Mouse (Mus musculus) liver, embryonic 14.5 days (tissue): ENCODE measurements around the gene Nav2. TPM values are rescaled to one million over a fixed set of nuclear protein-coding genes. Genes with fewer than 3 reads are reported as not detected.

Experiments
- ATAC-seq: fragments of 200-750 bp; cut with Nextera tagmentation; 2 replicates; pipeline ENCODE4 v1.8.0; 2017; ENCODE audit warnings: moderate number of reproducible peaks, mild to moderate bottlenecking, moderate library complexity; ENCODE audit not compliant: insufficient read depth
- DNase-seq, 3 experiments: peaks; one replicate each; pipeline ENCODE4 v3.0.0-alpha.2; 2012 to 2013; ENCODE audit warnings: low read depth in 3 of 3, low spot score in 3 of 3
- H3K27ac ChIP-seq: fragments of 300-500 bp; sonication (generic); 2 replicates; pipeline ENCODE4 v1.5.1; 2014; ENCODE audit warnings: moderate library complexity, mild to moderate bottlenecking, control low read depth, inconsistent platforms
- H3K27me3 ChIP-seq: fragments of 300-500 bp; sonication (generic); 2 replicates; pipeline ENCODE4 v1.6.1; 2014; ENCODE audit warnings: mild to moderate bottlenecking, low read length, moderate library complexity; ENCODE audit not compliant: control insufficient read depth, insufficient read depth
- H3K36me3 ChIP-seq: fragments of 300-500 bp; sonication (generic); replicated peaks from 2 replicates; pipeline ENCODE4 v1.6.1; 2014; ENCODE audit warnings: low read depth; ENCODE audit not compliant: control insufficient read depth, insufficient read depth
- H3K4me1 ChIP-seq, 2 experiments: fragments of 200-500 bp in 1 of 2; fragments of 300-500 bp in 1 of 2; sonication (generic) in 1 of 2; replicated peaks; 2 replicates each; pipeline ENCODE4 v1.6.1; 2012 to 2014; ENCODE audit warnings: antibody characterized with exemption in 1 of 2, inconsistent platforms in 1 of 2, low read length in 1 of 2; ENCODE audit not compliant: control insufficient read depth in 2 of 2, insufficient read depth in 2 of 2
- H3K4me2 ChIP-seq: fragments of 300-500 bp; sonication (generic); 2 replicates; pipeline ENCODE4 v1.6.1; 2014; ENCODE audit warnings: low read depth, mild to moderate bottlenecking, control low read depth, moderate library complexity
- H3K4me3 ChIP-seq, 2 experiments: fragments of 200-500 bp in 1 of 2; fragments of 300-500 bp in 1 of 2; sonication (generic) in 1 of 2; 2 replicates each; pipeline ENCODE4 v1.5.1; 2012 to 2014; ENCODE audit warnings: low read depth in 2 of 2, low read length in 2 of 2, mild to moderate bottlenecking in 2 of 2, control low read depth in 1 of 2, inconsistent platforms in 1 of 2, moderate library complexity in 1 of 2; ENCODE audit not compliant: insufficient read depth in 1 of 2
- H3K9ac ChIP-seq: fragments of 300-500 bp; sonication (generic); replicated peaks from 2 replicates; pipeline ENCODE4 v1.6.1; 2014; ENCODE audit warnings: mild to moderate bottlenecking, control low read depth, moderate library complexity
- H3K9me3 ChIP-seq: fragments of 300-500 bp; sonication (generic); 2 replicates; pipeline ENCODE4 v1.6.1; 2016; ENCODE audit warnings: low read length, mixed read lengths; ENCODE audit not compliant: control insufficient read depth
- CTCF ChIP-seq: IDR thresholded peaks from 2 replicates; pipeline ENCODE4 v1.5.1; 2016; ENCODE audit warnings: antibody characterized with exemption, low read depth, control low read depth
- EP300 ChIP-seq: IDR thresholded peaks from 2 replicates; pipeline ENCODE4 v1.6.1; 2016; ENCODE audit warnings: antibody characterized with exemption, low read depth
- WGBS: fragments of 180-500 bp; shearing (Covaris S2); extraction: QIAGEN DNeasy Blood & Tissue Kit; methylation state at CpG from one replicate; pipeline ENCODE4 v1.1.7; 2014; ENCODE audit not compliant: insufficient replicate concordance; 5-methylcytosine and 5-hydroxymethylcytosine counted together
- polyA plus RNA-seq, 2 experiments: library from polyadenylated mRNA; depleted of rRNA in 1 of 2; stranded (reverse) in 1 of 2; unstranded in 1 of 2; fragments of >200 nt; fragmentation: Nextera tagmentation in 1 of 2; extraction: Ambion mirVana in 1 of 2; gene quantifications; 2 replicates each; pipeline versions ENCODE4 v1.2.1 to v1.2.3; 2012 to 2014

Gene Nav2
- polyA plus RNA-seq, 2 experiments, result 1.5 to 1.6 TPM

DNA sequence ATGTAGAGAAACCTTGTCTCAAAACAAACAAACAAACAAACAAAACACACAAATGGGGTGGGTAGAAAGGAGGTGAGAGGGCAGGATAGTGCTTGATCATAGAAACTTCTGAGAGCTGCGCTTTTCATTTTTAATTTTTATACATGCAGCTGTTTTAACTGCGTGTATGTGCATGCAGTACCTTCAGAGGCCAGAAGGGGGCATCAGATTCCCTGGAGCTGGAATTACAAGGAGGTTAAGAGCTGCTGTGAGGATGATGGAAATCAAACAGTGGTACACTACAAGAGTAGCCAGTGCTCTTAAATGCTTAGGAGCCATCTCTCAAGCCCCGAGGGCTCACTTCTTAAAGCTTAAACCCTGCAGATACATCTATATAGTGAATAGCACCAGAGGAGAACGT, 584.7 kb downstream of the Nav2 start:
- Histone ChIP-seq H3K9ac (no peak overlapping the region), H3K9me3 (no peaks in the 10 kb centered on the region), H3K27ac (no peak overlapping the region), H3K4me1 (no peaks in the 10 kb centered on the region), H3K4me3 (no peak overlapping the region), H3K4me2 (no peak overlapping the region), H3K27me3 (no peaks in the 10 kb centered on the region), H3K36me3 (no peaks in the 10 kb centered on the region)
- 57% methylated on average over 4 of the region's 4 CpGs for WGBS
- peak; percentile 77 for TF ChIP-seq CTCF
- TF ChIP-seq EP300, result no peak
- no peak for DNase-seq
- ATAC-seq, result no peak

DNA sequence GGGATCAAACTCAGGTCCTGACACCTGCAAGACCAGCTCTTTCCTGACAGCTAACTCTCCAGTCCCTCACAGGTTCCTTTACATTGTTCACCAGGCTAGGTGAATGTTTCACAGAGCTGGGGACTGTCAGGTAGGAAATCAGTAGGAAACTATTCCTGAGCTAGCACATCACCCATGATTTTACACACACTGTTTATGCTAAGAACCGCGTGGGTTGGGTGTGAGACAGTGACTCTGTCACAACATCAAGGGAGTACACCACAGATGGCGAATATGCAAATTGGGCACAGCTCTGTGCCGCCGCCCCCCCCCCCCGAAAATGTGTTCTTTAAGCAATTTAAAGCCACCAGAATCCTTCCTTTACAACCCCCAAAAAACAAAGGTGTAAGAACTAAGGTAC, 586.1 kb downstream of the Nav2 start:
- no peaks in the 10 kb centered on the region for H3K36me3 ChIP-seq
- H3K27ac ChIP-seq, result no peak overlapping the region
- no peaks in the 10 kb centered on the region for H3K27me3 ChIP-seq
- H3K9ac ChIP-seq, result no peak overlapping the region
- 61% methylated on average over 6 of the region's 6 CpGs for WGBS
- no peaks in the 10 kb centered on the region for H3K9me3 ChIP-seq
- ATAC-seq, result no peak
- H3K4me3 ChIP-seq, result no peak overlapping the region
- TF ChIP-seq CTCF, result no peak
- no peak for TF ChIP-seq EP300
- no peak overlapping the region for H3K4me2 ChIP-seq
- no peak for DNase-seq
- H3K4me1 ChIP-seq, result no peaks in the 10 kb centered on the region

DNA sequence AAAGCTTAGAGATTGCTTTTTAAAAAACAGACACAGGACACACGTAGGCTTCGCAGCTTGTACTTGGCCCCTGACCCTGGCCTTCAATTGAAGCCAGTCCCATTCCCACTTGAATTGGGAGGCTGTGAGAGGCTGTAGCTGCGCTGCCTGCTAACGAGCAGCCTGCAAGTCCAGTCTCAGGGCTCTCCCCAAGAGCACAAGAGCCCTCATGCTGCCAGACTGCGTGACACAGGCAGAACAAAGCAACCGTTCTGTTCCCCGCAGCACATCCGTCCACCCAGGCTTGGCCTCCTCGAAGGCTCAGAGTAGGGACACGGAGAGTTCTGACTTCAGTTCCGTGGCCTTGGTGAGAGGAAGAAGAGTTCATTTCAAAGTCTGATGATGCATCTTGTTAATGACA, 587.6 kb downstream of the Nav2 start:
- no peak overlapping the region for H3K4me3 ChIP-seq
- WGBS, result 54% methylated on average over 11 of the region's 11 CpGs
- H3K27me3 ChIP-seq, result no peaks in the 10 kb centered on the region
- no peak overlapping the region for H3K4me2 ChIP-seq
- no peak for DNase-seq
- ATAC-seq, result no peak
- H3K9ac ChIP-seq, result no peak overlapping the region
- H3K9me3 ChIP-seq, result no peaks in the 10 kb centered on the region
- no peaks in the 10 kb centered on the region for H3K36me3 ChIP-seq
- TF ChIP-seq EP300 (no peak), CTCF (no peak)
- H3K4me1 ChIP-seq, result no peaks in the 10 kb centered on the region
- no peak overlapping the region for H3K27ac ChIP-seq

DNA sequence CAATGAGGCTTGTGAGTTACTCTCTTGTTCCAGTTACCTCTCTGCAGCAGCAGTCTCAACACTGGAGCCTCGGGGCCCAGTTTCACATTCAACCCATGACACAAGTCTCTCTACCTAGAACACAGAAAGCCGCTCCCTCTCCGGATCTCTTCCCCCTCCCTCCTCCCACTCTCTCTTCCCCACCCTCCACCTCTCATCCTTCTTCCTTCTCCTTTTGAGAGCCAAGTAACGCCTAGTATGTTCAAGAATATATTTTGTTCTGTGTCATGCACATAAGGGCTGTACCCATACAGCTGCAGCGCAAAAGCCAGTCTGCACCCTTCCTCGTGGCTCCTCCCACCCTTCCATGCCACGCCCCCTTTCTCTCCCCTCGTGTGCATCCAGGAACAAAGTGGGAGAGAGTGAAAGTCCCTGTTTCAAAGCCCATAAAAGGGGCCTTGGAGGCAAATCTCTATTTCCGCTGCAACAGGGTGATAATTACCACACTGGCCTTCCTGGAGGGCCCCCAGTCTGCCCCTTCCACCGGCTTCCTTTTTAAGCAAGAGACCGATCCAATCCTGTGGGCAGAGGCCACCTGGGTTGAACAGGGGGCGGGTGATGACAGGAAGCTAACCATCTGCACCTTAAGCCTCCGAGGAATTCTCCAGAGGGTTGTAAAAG, 588.4 kb downstream of the Nav2 start:
- Histone ChIP-seq H3K27me3 (no peaks in the 10 kb centered on the region), H3K4me2 (no peak overlapping the region; the same call in 1 of the 2 replicates), H3K9ac (no peak overlapping the region), H3K4me1 (no peaks in the 10 kb centered on the region), H3K27ac (no peak overlapping the region), H3K9me3 (no peaks in the 10 kb centered on the region), H3K36me3 (no peaks in the 10 kb centered on the region), H3K4me3 (no peak overlapping the region)
- TF ChIP-seq CTCF (no peak), EP300 (no peak)
- 6% methylated on average over 13 of the region's 13 CpGs for WGBS
- DNase-seq (no peak), ATAC-seq (no peak)

GRCm38 (mm10) chr7:49497426-49497892, 588.9 kb downstream of the Nav2 start:
- no peak for ATAC-seq
- H3K4me2 ChIP-seq, result no peak overlapping the region
- no peak for TF ChIP-seq EP300
- no peak for TF ChIP-seq CTCF

More at GRCm38 (mm10) chr7:49497426-49497892, 588.9 kb downstream of the Nav2 start:
- Histone ChIP-seq H3K9ac (no peak overlapping the region), H3K9me3 (no peaks in the 10 kb centered on the region), H3K27ac (no peak overlapping the region), H3K4me3 (no peak overlapping the region), H3K27me3 (no peaks in the 10 kb centered on the region), H3K4me1 (no peaks in the 10 kb centered on the region), H3K36me3 (no peaks in the 10 kb centered on the region)
- WGBS, result 46% methylated on average over 4 of the region's 4 CpGs
- no peak for DNase-seq
